Mouse (Mus musculus) cerebellum, adult 8-10 months (tissue): ENCODE results near the gene Gm3952.
A peak's percentile ranks its signal among the peaks of the same experiment; 100 is the strongest.

ENCODE experiments used
- DNase-seq: peaks from one replicate; pipeline ENCODE4 v3.0.0; 2022

Gene Gm3952

GRCm38 (mm10) chr8:128798594-128798993 lies at the start of gene Gm3952:
TSS of gene Gm3952 (minus strand) at chr8:128798694.
- DNase-seq = no peak

- DNase-seq = no peak
Measured at GRCm38 (mm10) chr8:128843749-128844148, 45.3 kb upstream of the Gm3952 start.

DNA sequence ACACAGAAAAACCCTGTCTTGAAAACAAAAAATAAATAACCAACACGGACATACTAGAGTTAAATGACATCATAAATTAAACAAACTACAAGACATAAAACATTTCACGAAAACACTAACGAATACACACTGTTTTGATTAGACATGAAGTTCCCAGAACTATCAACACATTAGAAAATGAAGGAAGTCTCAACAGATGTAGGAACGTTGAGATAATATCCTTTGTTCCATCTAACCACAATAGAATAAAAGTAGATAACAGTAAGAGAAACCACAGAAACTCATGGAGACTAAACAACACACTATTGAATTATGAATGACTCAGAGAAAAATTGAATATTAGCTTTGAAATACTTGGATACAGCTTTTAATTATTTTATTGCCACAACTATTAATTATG lies 14.0 kb upstream of the Gm3952 start:
- no peak for DNase-seq

GRCm38 (mm10) chr8:128735692-128736091 lies 62.8 kb downstream of the Gm3952 start:
- no peak for DNase-seq

DNA sequence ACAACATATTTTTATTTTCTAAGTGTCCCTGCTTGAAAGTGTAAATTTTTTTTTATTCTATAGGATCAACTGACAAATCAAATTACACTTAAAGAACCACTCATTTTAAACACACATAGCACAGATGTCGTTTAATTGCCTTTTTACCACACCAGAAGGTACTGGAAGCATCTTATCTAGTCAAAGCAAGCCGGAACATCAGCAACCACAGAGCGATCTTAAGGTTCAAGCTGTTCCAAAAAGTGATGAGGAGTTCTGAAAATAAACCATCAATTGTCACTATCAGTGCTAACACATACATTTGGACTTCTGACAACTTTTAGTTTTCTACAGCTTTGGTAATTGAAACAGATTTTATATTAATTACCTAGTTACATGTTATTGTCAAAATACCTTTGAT lies 64.4 kb downstream of the Gm3952 start:
- DNase-seq = no peak

GRCm38 (mm10) chr8:128732254-128732653 lies 66.2 kb downstream of the Gm3952 start:
- no peak for DNase-seq

GRCm38 (mm10) chr8:128727213-128727612 lies 71.3 kb downstream of the Gm3952 start:
- no peak for DNase-seq

DNA sequence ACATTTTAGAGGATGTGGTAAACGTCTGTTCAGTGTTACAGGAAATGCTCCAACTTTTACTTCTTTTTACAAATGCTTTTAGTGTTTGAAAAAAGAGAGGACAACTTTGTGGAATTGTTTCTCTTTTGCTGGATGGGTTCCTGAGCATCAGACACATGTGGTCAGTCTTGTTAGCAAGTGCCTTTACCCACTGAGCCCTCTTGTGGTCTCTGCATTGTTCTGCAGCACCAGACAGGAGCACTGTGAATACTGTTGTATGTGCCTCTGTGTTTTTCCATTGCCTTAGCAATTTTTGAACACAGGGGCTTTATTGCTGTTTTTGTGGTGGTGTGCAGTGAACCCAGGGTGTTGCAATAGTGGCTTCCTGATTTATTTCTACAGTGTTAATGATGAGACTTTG lies 73.7 kb downstream of the Gm3952 start:
- no peak for DNase-seq

- DNase-seq = no peak
Measured at GRCm38 (mm10) chr8:128716184-128716583, 82.3 kb downstream of the Gm3952 start.

DNA sequence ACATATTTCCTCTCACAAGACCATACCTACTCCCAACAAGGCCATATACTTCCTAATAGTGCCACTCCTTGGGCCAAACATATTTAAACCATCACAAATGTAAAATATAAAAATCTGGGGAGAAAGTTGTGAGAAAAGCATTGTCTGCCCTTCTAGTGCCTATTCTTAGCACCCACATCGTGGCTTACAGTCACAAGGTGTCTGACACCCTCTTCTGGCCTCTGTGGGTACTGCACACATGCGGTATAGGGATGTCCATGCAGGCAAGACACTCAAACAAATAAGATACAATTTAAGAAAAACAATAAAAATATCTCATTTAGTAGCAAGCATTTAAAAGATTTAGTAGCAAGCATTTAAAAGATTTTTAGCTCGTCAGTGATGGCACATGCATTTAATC lies 89.2 kb downstream of the Gm3952 start:
- peak; percentile 65 for DNase-seq

- DNase-seq = no peak
Measured at GRCm38 (mm10) chr8:128704836-128705235, 93.7 kb downstream of the Gm3952 start.

- no peak for DNase-seq
Measured at GRCm38 (mm10) chr8:128704376-128704775, 94.1 kb downstream of the Gm3952 start.

DNA sequence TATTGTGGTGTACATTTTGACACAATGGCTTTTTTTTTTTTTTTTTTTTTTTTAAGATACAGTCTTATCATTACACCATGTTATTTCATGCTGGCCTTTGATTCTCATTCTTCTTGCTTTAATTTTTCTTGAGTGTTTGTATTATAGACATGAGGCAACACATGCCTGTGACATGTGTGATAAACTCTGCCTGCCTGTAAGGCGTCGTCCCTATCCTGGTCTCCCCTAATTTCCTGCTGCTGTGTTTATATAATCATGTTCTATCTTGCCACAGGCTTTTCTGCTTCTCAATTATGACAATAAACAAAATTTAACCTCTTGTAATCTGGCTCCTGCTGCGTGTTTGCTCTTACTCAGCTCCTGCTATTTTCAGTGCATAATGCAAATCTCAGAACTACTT lies 100.5 kb downstream of the Gm3952 start:
- no peak for DNase-seq

- DNase-seq = no peak
Measured at GRCm38 (mm10) chr8:128696701-128697397, 101.6 kb downstream of the Gm3952 start.
